Mouse (Mus musculus) adrenal gland, postnatal 10 days (tissue): ENCODE data around the gene Gimap5. TPM values are rescaled to one million over a fixed set of nuclear protein-coding genes. Genes with fewer than 3 reads are reported as not detected.

Experiments
- DNase-seq: peaks from one replicate; pipeline ENCODE4 v3.0.0; 2021; ENCODE audit warnings: mixed read lengths
- long read RNA-seq, 2 experiments: library from polyadenylated mRNA; stranded (forward); transcript quantifications; one replicate each; pipeline ENCODE4 v2.0.0; 2021
- total RNA-seq, 2 experiments: library from RNA; stranded (reverse); gene quantifications; 2 replicates each; pipeline ENCODE4 v1.2.3; 2021

Gimap5 gene
- 10 to 100 TPM; 14.2 to 19.5 TPM for total RNA-seq
- long read RNA-seq, experiment 1, transcript Gimap5-201 (3 exons, 1,953 nt) = major isoform, 5 of 22 reads
- long read RNA-seq, experiment 1, partial matches to known transcripts = 0 of 22 reads
- long read RNA-seq, experiment 1, other reads (novel, unspliced or antisense) = 13 of 22 reads
- long read RNA-seq, experiment 2, partial matches to known transcripts = 0 of 11 reads
- long read RNA-seq, experiment 2, other reads (novel, unspliced or antisense) = 3 of 11 reads

GRCm38 (mm10) chr6:48745959-48746889, at the start of gene Gimap5:
Gimap5 (plus strand) TSS chr6:48746197.
- peak; percentile 57 for DNase-seq

- DNase-seq = no peak
Observed at GRCm38 (mm10) chr6:48696830-48697554, 49.0 kb upstream of the Gimap5 start.

- no peak for DNase-seq
Observed at GRCm38 (mm10) chr6:48697555-48697930, 48.5 kb upstream of the Gimap5 start.

GRCm38 (mm10) chr6:48698066-48698856, 47.7 kb upstream of the Gimap5 start:
- DNase-seq = no peak

GRCm38 (mm10) chr6:48698888-48699287, 47.1 kb upstream of the Gimap5 start:
- no peak for DNase-seq

- no peak for DNase-seq
Observed at GRCm38 (mm10) chr6:48700251-48701075, 45.5 kb upstream of the Gimap5 start.

GRCm38 (mm10) chr6:48702146-48702545, 43.9 kb upstream of the Gimap5 start:
- DNase-seq = no peak

GRCm38 (mm10) chr6:48702601-48703000, 43.4 kb upstream of the Gimap5 start:
- no peak for DNase-seq

- no peak for DNase-seq
Observed at GRCm38 (mm10) chr6:48704146-48704545, 41.9 kb upstream of the Gimap5 start.

GRCm38 (mm10) chr6:48706130-48706529, 39.9 kb upstream of the Gimap5 start:
- no peak for DNase-seq

- no peak for DNase-seq
Observed at GRCm38 (mm10) chr6:48718455-48718854, 27.5 kb upstream of the Gimap5 start, which contains the start of the genes Gm28053 and Gimap7. Gm28053 (plus strand) TSS chr6:48718607. Gimap7 (plus strand) TSS chr6:48718621.

- DNase-seq = no peak
Observed at GRCm38 (mm10) chr6:48720326-48720725, 25.7 kb upstream of the Gimap5 start.

GRCm38 (mm10) chr6:48723468-48723867, 22.5 kb upstream of the Gimap5 start:
- no peak for DNase-seq

- DNase-seq = peak; percentile 51
Observed at GRCm38 (mm10) chr6:48725476-48725875, 20.5 kb upstream of the Gimap5 start.

- no peak for DNase-seq
Observed at GRCm38 (mm10) chr6:48727761-48728160, 18.2 kb upstream of the Gimap5 start.

GRCm38 (mm10) chr6:48732864-48733304, 13.1 kb upstream of the Gimap5 start:
- no peak for DNase-seq

- no peak for DNase-seq
Observed at GRCm38 (mm10) chr6:48733660-48734059, 12.3 kb upstream of the Gimap5 start.

GRCm38 (mm10) chr6:48737053-48737452, 8.9 kb upstream of the Gimap5 start:
- no peak for DNase-seq

- DNase-seq = no peak
Observed at GRCm38 (mm10) chr6:48737688-48738087, 8.3 kb upstream of the Gimap5 start.

- peak; percentile 29 for DNase-seq
Observed at GRCm38 (mm10) chr6:48738961-48739779, 6.8 kb upstream of the Gimap5 start, which contains the start of gene Gimap1. Gimap1 (plus strand) TSS chr6:48739054.
